Mouse (Mus musculus) midbrain, embryonic 11.5 days (tissue): Measurements from ENCODE around the gene Cpa1. TPM values are rescaled to one million over a fixed set of nuclear protein-coding genes. Genes with fewer than 3 reads are reported as not detected.

Source experiments
- ATAC-seq: fragments of 200-750 bp; cut with Nextera tagmentation; 2 replicates; pipeline ENCODE4 v1.8.0; 2017; ENCODE audit warnings: moderate TSS enrichment, moderate library complexity; ENCODE audit not compliant: low FRiP score
- DNase-seq: peaks from one replicate; pipeline ENCODE4 v3.0.0; 2015; ENCODE audit warnings: low spot score; ENCODE audit errors: missing footprints
- H3K27ac ChIP-seq: fragments of 300-500 bp; sonication (generic); 2 replicates; pipeline ENCODE4 v1.5.1; 2014; ENCODE audit warnings: low read depth, low read length
- H3K27me3 ChIP-seq: fragments of 300-500 bp; sonication (generic); 2 replicates; pipeline ENCODE4 v1.6.1; 2014; ENCODE audit warnings: mild to moderate bottlenecking, low read length, moderate library complexity, mixed read lengths; ENCODE audit not compliant: control insufficient read depth, insufficient read depth
- H3K36me3 ChIP-seq: fragments of 300-500 bp; sonication (generic); 2 replicates; pipeline ENCODE4 v1.6.1; 2014; ENCODE audit warnings: mild to moderate bottlenecking, low read length, moderate library complexity, mixed read lengths; ENCODE audit not compliant: control insufficient read depth, insufficient read depth
- H3K4me1 ChIP-seq: fragments of 300-500 bp; sonication (generic); 2 replicates; pipeline ENCODE4 v1.6.1; 2014; ENCODE audit warnings: low read length; ENCODE audit not compliant: control insufficient read depth, insufficient read depth
- H3K4me2 ChIP-seq: fragments of 300-500 bp; sonication (generic); 2 replicates; pipeline ENCODE4 v1.6.1; 2014; ENCODE audit warnings: mild to moderate bottlenecking, moderate library complexity
- H3K4me3 ChIP-seq: fragments of 300-500 bp; sonication (generic); 2 replicates; pipeline ENCODE4 v1.5.1; 2014; ENCODE audit warnings: low read depth, low read length
- H3K9ac ChIP-seq: fragments of 300-500 bp; sonication (generic); 2 replicates; pipeline ENCODE4 v1.6.1; 2014; ENCODE audit warnings: low read length
- H3K9me3 ChIP-seq: fragments of 300-500 bp; sonication (generic); 2 replicates; pipeline ENCODE4 v1.6.1; 2016; ENCODE audit warnings: low read length; ENCODE audit not compliant: control insufficient read depth
- WGBS: fragments of 180-500 bp; shearing (Covaris S2); extraction: QIAGEN DNeasy Blood & Tissue Kit; methylation state at CpG from one replicate; pipeline ENCODE4 v1.1.7; 2014; 5-methylcytosine and 5-hydroxymethylcytosine counted together
- polyA plus RNA-seq: library from polyadenylated mRNA; unstranded; fragments of >200 nt; fragmentation: Nextera tagmentation; extraction: Ambion mirVana; gene quantifications from 2 replicates; pipeline ENCODE4 v1.2.1, GENCODE M21; 2014

Gene Cpa1
- polyA plus RNA-seq, 1 experiment from 2014 or later: 0.08 TPM

DNA sequence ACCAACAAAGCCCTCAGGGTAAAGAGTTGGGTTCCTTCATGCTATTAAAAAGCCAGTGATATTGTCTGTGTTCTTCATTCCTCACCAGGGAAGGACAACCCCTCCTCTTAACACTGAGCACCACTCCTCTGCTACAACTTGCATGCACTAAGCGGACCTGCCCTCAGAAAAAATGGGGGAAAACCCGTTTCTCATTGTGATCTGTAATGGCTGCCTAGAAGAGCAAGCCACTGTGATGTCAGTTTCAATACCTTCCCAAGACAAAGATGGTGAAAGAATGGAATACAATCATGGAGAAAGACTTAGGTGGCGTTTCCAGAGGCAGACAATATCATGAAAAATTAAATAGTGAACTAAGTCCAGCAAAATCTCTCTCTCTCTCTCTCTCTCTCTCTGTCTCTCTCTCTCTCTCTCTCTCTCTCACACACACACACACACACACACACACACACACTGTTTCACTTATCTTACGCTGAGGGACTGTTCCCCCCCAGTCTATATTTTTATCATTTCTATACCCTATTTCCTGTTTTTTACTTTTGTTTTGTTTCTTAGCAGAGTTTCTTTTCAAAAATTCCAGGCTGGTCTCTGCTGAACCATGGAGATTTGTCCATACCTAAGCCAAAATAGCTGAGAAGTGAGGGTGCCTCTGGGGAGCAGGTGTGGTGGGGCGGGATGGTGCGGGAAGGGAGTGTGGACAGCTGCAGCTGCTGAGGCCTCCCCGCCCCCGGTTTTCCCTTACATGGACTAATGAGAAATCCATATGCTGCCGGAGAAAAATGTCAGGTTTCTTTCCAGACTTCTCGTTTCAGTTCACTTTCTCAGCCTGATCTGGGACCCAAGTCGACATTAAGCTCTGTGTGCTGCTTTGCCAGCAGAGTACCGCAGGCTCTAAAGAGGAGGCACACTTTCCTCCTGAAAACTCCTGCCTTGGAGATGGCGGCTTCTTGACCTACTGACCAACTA is 43.2 kb downstream of the Cpa1 start:
- DNase-seq (peak; percentile 88), ATAC-seq (no peak)
- H3K27me3 ChIP-seq: no peaks in the 10 kb centered on the region
- 76% methylated on average over 13 of the region's 13 CpGs for WGBS
- H3K36me3 ChIP-seq: no peaks in the 10 kb centered on the region
- no peak overlapping the region for H3K4me2 ChIP-seq
- H3K9me3 ChIP-seq: no peaks in the 10 kb centered on the region
- H3K27ac ChIP-seq: peak overlapping the region; percentile 37; the same call in 1 of the 2 replicates
- peaks cover 10% of the 10 kb centered on the region for H3K4me1 ChIP-seq
- H3K9ac ChIP-seq: no peak overlapping the region
- no peak overlapping the region for H3K4me3 ChIP-seq

DNA sequence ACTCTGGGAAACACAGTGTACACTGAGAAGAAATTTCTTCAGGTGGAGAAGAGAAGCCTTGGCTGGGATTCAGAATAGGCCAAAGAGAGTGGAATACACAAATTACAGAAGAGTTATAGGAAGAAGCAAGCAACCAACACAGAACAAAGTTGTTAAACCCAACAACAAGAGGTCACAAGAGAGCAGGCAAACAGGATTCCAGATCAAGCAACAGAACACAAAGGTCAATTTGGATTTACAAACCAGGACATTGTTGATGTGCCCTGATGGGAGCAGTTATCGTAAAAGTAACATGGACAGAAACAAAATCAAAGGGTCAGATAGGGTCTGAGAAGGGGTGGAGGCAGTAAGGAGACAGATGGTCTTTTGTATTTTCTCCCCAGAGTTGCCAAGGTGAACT is 45.6 kb downstream of the Cpa1 start:
- DNase-seq (no peak), ATAC-seq (no peak)
- H3K4me1 ChIP-seq: peaks cover 3% of the 10 kb centered on the region; the same call in 1 of the 2 replicates
- no peaks in the 10 kb centered on the region for H3K9me3 ChIP-seq
- H3K4me3 ChIP-seq: no peak overlapping the region
- 91% methylated on average over 1 of the region's 1 CpGs for WGBS
- no peaks in the 10 kb centered on the region for H3K27me3 ChIP-seq
- H3K36me3 ChIP-seq: no peaks in the 10 kb centered on the region
- H3K27ac ChIP-seq: no peak overlapping the region
- no peak overlapping the region for H3K4me2 ChIP-seq
- H3K9ac ChIP-seq: no peak overlapping the region

DNA sequence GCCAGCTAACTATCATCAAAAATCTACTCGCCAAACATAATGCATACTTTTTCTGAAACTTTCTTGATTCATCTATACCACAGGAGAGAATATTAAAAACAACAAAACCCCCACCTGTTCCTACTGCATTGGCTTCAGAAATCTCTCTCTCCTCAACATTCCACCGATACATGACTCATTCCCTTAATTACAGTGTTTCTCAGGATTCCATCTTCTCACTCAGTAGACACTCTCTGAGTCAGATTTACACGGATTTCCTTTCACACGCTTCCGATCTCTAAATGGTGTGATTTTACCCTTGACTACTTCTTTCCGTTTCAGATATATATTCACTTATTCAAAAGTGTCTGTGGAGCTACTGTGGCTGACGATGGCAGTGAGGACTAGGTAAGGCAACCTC is 48.2 kb downstream of the Cpa1 start:
- Histone ChIP-seq H3K9me3 (no peaks in the 10 kb centered on the region), H3K4me3 (no peak overlapping the region), H3K9ac (no peak overlapping the region), H3K4me2 (no peak overlapping the region), H3K27ac (no peak overlapping the region), H3K27me3 (no peaks in the 10 kb centered on the region), H3K4me1 (peaks cover 3% of the 10 kb centered on the region; the same call in 1 of the 2 replicates), H3K36me3 (no peaks in the 10 kb centered on the region)
- ATAC-seq (no peak), DNase-seq (no peak)
- 95% methylated on average over 7 of the region's 7 CpGs for WGBS

DNA sequence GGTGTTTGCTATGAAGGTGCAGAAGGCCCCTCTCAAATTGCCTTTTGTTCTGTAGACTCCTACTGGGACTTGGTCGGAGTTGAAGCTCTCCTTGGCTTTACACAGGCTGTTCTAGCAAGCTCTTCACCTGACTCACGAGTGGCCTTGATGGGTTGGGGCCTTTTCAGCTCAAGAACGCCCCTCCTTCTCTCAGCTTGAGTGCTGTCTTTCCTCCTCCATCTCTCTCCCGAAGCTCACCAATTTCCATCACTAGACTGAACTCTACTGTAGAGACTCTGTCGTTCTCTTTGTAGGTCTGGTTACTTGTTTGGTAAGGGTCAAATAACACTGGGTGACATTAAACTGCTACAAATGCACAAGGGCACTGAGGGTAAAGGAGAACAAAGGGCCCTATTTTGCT is 53.8 kb downstream of the Cpa1 start:
- no peaks in the 10 kb centered on the region for H3K36me3 ChIP-seq
- H3K27ac ChIP-seq: peak overlapping the region; percentile 96
- ATAC-seq (no peak), DNase-seq (peak; percentile 89)
- 76% methylated on average over 5 of the region's 5 CpGs for WGBS
- H3K9ac ChIP-seq: peak overlapping the region; percentile 78
- no peaks in the 10 kb centered on the region; the same call in 1 of the 2 replicates for H3K9me3 ChIP-seq
- H3K4me2 ChIP-seq: peak overlapping the region; percentile 59
- H3K27me3 ChIP-seq: no peaks in the 10 kb centered on the region
- H3K4me1 ChIP-seq: peaks cover 19% of the 10 kb centered on the region
- H3K4me3 ChIP-seq: peak overlapping the region; percentile 52

DNA sequence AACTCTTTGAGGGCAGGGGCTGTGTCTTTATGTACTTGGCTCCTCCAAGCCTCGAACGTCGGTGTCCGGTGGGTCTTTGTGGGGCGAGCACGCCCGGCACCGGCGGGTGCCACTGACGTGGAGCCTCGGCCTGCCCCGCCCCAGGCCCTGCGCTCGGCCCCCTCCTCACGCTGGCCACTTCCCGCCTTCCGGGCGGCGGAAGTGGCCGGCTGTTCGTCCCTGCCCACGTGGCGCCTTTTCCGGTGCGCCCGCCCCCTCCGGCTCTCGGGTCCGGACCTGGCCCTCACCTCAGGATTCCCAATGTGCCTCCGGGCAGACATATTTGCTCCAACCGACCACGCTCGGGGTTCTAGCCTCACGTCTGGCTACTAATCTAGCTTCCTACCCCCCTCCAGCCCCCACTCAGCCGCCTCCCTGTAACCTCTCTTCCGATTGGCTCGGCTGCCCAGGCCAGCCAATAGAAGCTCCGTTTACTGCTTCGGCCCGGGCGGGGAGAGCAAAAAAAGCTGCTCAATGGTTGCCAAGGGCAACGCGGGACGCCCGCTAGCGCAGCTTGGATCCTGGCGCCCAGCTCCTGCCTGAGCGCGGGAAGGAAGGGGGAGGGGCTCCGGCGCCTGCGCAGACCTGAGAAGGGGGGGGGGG is 54.5 kb downstream of the Cpa1 start, which contains the start of gene Cep41:
TSS of gene Cep41 (minus strand) at position 400 of the 642 bp plus-strand sequence.
- under 1% methylated on average over 48 of the region's 52 CpGs for WGBS
- H3K4me1 ChIP-seq: peaks cover 20% of the 10 kb centered on the region

DNA sequence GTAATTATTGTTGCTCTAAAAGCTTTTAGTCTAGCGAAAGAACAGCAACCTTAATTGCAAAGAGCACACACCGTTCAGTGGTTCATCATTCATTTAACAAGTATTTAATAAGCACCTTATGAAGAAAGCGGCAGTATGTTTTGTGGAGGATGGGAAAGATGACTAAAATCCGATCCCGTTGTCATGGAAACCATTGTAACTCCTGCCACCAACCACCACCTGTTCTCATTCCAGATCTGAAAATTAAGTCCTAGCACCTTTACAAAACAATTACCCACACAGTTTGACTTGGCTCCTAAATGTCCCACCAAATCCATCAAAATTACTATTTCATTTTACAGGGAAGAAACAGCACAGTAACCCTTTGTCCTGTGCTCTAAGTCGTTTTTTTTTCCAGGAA is 55.2 kb downstream of the Cpa1 start:
- Histone ChIP-seq H3K36me3 (no peaks in the 10 kb centered on the region), H3K4me3 (no peak overlapping the region), H3K9me3 (no peaks in the 10 kb centered on the region; the same call in 1 of the 2 replicates), H3K27me3 (no peaks in the 10 kb centered on the region), H3K4me2 (peak overlapping the region; percentile 59), H3K4me1 (peaks cover 20% of the 10 kb centered on the region), H3K27ac (peak overlapping the region; percentile 37), H3K9ac (no peak overlapping the region)
- 33% methylated on average over 6 of the region's 6 CpGs for WGBS
- peak; percentile 22 for ATAC-seq
- DNase-seq: peak; percentile 87

More for the DNA sequence above, 54.5 kb downstream of the Cpa1 start, which contains the start of gene Cep41:
- Histone ChIP-seq H3K27me3 (no peaks in the 10 kb centered on the region), H3K36me3 (no peaks in the 10 kb centered on the region), H3K27ac (peak within 1 kb of the TSS; percentile 96), H3K4me3 (peak within 1 kb of the TSS; percentile 52), H3K9ac (peak within 1 kb of the TSS; percentile 78), H3K4me2 (peak within 1 kb of the TSS; percentile 59), H3K9me3 (no peaks in the 10 kb centered on the region; the same call in 1 of the 2 replicates)
- peak; percentile 100 for DNase-seq
- peak; percentile 98 for ATAC-seq

Other genes starting within 250 kb of the Cpa1 start
- 75.4 and 76.8 TPM in 2 replicates for gene Zc3hc1, start 248.2 kb upstream of the Cpa1 start, polyA plus RNA-seq
- 28.3 and 28.8 TPM in 2 replicates for gene Klhdc10, start 237.3 kb upstream of the Cpa1 start, polyA plus RNA-seq
- 46.0 and 58.1 TPM in 2 replicates for gene Tmem209, start 129.4 kb upstream of the Cpa1 start, polyA plus RNA-seq
- gene Ssmem1, start 129.4 kb upstream of the Cpa1 start, polyA plus RNA-seq: 0.49 and 0.68 TPM in 2 replicates
- 13.0 and 15.5 TPM in 2 replicates for gene Cpa2, start 97.6 kb upstream of the Cpa1 start, polyA plus RNA-seq
- gene Cpa4, start 70.8 kb upstream of the Cpa1 start, polyA plus RNA-seq: 2.1 and 2.2 TPM in 2 replicates
- gene Cpa5, start 28.2 kb upstream of the Cpa1 start, polyA plus RNA-seq: 0.25 and 0.46 TPM in 2 replicates
- gene Cep41, start 54.5 kb downstream of the Cpa1 start, polyA plus RNA-seq: 23.8 and 24.5 TPM in 2 replicates
- gene Mest, start 84.3 kb downstream of the Cpa1 start, polyA plus RNA-seq: 1,255 and 1,269 TPM in 2 replicates